Mouse (Mus musculus) liver, adult 2 months (tissue): ENCODE data around the gene Apol6.

Source experiments
- CTCF ChIP-seq: fragments of 200-500 bp; IDR thresholded peaks from 2 replicates; pipeline ENCODE4 v1.5.1; 2011; ENCODE audit warnings: low read depth, low read length, control low read depth
- POLR2A ChIP-seq: fragments of 200-500 bp; IDR thresholded peaks from 2 replicates; pipeline ENCODE4 v1.6.1; 2011; ENCODE audit warnings: low read length, control low read depth; ENCODE audit not compliant: insufficient read depth; ENCODE audit errors: extremely low read depth

DNA sequence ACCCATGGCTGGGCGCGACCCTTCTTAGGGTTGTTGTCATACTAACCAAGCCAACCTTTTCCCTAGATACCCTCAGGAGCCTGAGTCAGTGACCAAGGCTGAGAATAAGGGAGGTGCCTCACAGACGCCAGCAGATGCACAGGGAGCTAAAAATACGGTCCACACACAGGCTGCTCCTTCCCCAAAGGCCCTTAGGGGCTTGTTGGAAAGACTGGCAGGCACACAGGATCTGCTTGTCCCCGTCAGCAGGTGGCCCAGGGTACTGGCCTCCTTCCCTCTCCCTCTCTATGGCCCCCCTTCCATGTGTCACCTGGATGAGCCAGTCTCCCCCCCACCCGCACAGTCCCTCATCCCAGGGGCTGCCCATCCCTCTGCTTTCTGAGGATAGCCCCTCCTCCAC is 16.9 kb upstream of the Apol6 start:
- TF ChIP-seq POLR2A (no peak), CTCF (no peak)
